Mouse (Mus musculus): ENCODE measurements around the gene Gm17018. TPM values are rescaled to one million over a fixed set of nuclear protein-coding genes. Genes with fewer than 3 reads are reported as not detected.

Gene Gm17018
- total and polyA plus RNA-seq, 3 experiments, result 6.1 to 22.4 (median 22.1) TPM

DNA sequence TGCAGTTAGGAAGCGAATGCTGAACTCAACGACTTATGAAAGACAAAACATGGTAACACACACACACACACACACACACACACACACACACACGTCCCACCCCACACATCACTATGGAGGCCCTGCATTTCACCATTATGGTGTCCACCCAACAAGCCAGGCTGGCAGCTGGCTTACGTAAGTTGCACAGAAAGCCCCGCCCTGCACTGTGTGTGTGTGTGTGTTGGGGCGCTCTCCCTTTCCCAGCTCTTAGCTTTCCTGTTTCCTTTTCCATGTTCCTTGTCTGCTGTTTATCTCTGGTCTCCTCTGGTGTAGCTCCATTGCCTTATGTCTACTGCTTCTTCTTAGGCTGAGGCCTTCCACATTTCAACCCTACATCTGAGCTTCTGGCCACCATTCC lies 57.8 kb downstream of the Gm17018 start:
- Histone ChIP-seq H3K4me3 (no peak overlapping the region), H3K9ac (ENCODE audit: low read depth, low read length) (no peak overlapping the region), H3K4me1 (ENCODE audit: control insufficient read depth, insufficient read depth, low read length) (no peaks in the 10 kb centered on the region), H3K27me3 (ENCODE audit: control insufficient read depth, insufficient read depth, low read length) (no peaks in the 10 kb centered on the region), H3K27ac (no peak overlapping the region), H3K79me2 (replicated peaks; ENCODE audit: control insufficient read depth, insufficient read depth, low read length) (no peaks in the 10 kb centered on the region), H3K36me3 (ENCODE audit: control insufficient read depth, insufficient read depth, low read length) (no peaks in the 10 kb centered on the region)
- TF ChIP-seq POLR2A (IDR thresholded peaks at IDR 0.05; ENCODE audit: insufficient read depth, low read depth, low read length) (no peak), CTCF (IDR thresholded peaks at IDR 0.05) (no peak), EP300 (IDR thresholded peaks at IDR 0.05; ENCODE audit: insufficient read depth, low read depth, low read length) (no peak)
- DNase-seq, result no peak
- WGBS, result 73% methylated on average over 6 of the region's 6 CpGs
- intact Hi-C loops (cut with DNase I), result no loop called here

GRCm38 (mm10) chr19:45619744-45620501 lies 59.5 kb downstream of the Gm17018 start:
- WGBS, result 87% methylated on average over 14 of the region's 14 CpGs

GRCm38 (mm10) chr19:45621061-45621460 lies 60.6 kb downstream of the Gm17018 start:
- no peak overlapping the region for H3K9ac ChIP-seq (ENCODE audit: low read depth, low read length)
- intact Hi-C loops (cut with DNase I), result no loop called here
- no peak overlapping the region for H3K4me3 ChIP-seq
- no peaks in the 10 kb centered on the region for H3K4me1 ChIP-seq (ENCODE audit: control insufficient read depth, insufficient read depth, low read length)
- H3K27me3 ChIP-seq (ENCODE audit: control insufficient read depth, insufficient read depth, low read length), result no peaks in the 10 kb centered on the region
- H3K27ac ChIP-seq, result no peak overlapping the region
- 80% methylated on average over 7 of the region's 7 CpGs for WGBS
- no peak for DNase-seq
- no peaks in the 10 kb centered on the region for H3K79me2 ChIP-seq (replicated peaks; ENCODE audit: control insufficient read depth, insufficient read depth, low read length)
- H3K36me3 ChIP-seq (ENCODE audit: control insufficient read depth, insufficient read depth, low read length), result no peaks in the 10 kb centered on the region
- TF ChIP-seq CTCF (IDR thresholded peaks at IDR 0.05) (no peak), POLR2A (IDR thresholded peaks at IDR 0.05; ENCODE audit: insufficient read depth, low read depth, low read length) (no peak), EP300 (IDR thresholded peaks at IDR 0.05; ENCODE audit: insufficient read depth, low read depth, low read length) (no peak)

More at GRCm38 (mm10) chr19:45619744-45620501, 59.5 kb downstream of the Gm17018 start:
- no peak overlapping the region for H3K27ac ChIP-seq
- no peak overlapping the region for H3K4me3 ChIP-seq
- H3K27me3 ChIP-seq (ENCODE audit: control insufficient read depth, insufficient read depth, low read length), result no peaks in the 10 kb centered on the region
- H3K36me3 ChIP-seq (ENCODE audit: control insufficient read depth, insufficient read depth, low read length), result no peaks in the 10 kb centered on the region
- no peaks in the 10 kb centered on the region for H3K4me1 ChIP-seq (ENCODE audit: control insufficient read depth, insufficient read depth, low read length)
- no peak for DNase-seq
- intact Hi-C loops (cut with DNase I), result no loop called here
- no peak overlapping the region for H3K9ac ChIP-seq (ENCODE audit: low read depth, low read length)
- no peaks in the 10 kb centered on the region for H3K79me2 ChIP-seq (replicated peaks; ENCODE audit: control insufficient read depth, insufficient read depth, low read length)
- TF ChIP-seq EP300 (IDR thresholded peaks at IDR 0.05; ENCODE audit: insufficient read depth, low read depth, low read length) (no peak), CTCF (IDR thresholded peaks at IDR 0.05) (no peak), POLR2A (IDR thresholded peaks at IDR 0.05; ENCODE audit: insufficient read depth, low read depth, low read length) (no peak)

DNA sequence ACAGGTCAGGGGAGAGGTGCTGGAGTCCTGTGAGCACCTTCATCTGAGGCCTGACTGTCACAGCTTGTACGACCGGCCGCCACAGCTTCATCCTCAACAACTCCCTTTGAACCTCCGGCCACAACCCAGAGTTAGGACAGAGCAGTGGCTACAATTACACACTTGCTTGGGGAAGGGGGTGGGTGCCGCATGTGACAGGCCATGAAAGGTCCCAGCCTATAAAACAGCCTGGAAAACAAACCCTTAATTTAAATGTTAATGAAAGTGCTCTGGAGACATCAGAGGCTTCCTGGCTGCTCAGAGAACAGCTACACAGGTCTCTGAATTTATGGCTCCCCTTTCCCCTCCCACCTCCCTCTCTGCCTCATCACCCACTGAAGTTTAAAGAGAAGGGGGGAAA lies 61.7 kb downstream of the Gm17018 start:
- Histone ChIP-seq H3K4me3 (no peak overlapping the region), H3K9ac (ENCODE audit: low read depth, low read length) (no peak overlapping the region), H3K36me3 (ENCODE audit: control insufficient read depth, insufficient read depth, low read length) (no peaks in the 10 kb centered on the region), H3K79me2 (replicated peaks; ENCODE audit: control insufficient read depth, insufficient read depth, low read length) (no peaks in the 10 kb centered on the region), H3K27me3 (ENCODE audit: control insufficient read depth, insufficient read depth, low read length) (no peaks in the 10 kb centered on the region), H3K27ac (no peak overlapping the region), H3K4me1 (ENCODE audit: control insufficient read depth, insufficient read depth, low read length) (no peaks in the 10 kb centered on the region)
- TF ChIP-seq EP300 (IDR thresholded peaks at IDR 0.05; ENCODE audit: insufficient read depth, low read depth, low read length) (no peak), POLR2A (IDR thresholded peaks at IDR 0.05; ENCODE audit: insufficient read depth, low read depth, low read length) (no peak), CTCF (IDR thresholded peaks at IDR 0.05) (no peak)
- WGBS, result 96% methylated on average over 5 of the region's 5 CpGs
- no peak for DNase-seq
- intact Hi-C loops (cut with DNase I), result no loop called here

DNA sequence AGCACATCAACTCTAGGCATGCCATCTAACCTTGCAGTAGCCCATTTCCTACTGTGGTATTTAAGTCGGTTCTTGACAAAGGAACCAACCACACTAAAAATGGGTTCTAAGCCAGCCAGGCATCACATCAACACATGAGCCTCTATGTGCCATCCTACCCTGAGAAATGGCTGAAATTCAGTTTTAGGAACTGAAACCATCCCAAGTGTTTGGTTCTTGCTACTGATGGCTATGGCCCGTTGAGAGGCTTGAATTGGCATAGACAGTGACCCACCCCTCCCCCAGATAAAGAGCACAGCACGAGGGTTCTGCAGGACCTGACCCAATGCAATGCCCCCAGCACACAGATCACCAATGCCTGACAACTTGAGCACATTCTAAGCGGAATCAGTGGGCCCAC lies 63.3 kb downstream of the Gm17018 start:
- no peaks in the 10 kb centered on the region for H3K27me3 ChIP-seq (ENCODE audit: control insufficient read depth, insufficient read depth, low read length)
- no peaks in the 10 kb centered on the region for H3K79me2 ChIP-seq (replicated peaks; ENCODE audit: control insufficient read depth, insufficient read depth, low read length)
- H3K9ac ChIP-seq (ENCODE audit: low read depth, low read length), result no peak overlapping the region
- TF ChIP-seq POLR2A (IDR thresholded peaks at IDR 0.05; ENCODE audit: insufficient read depth, low read depth, low read length), result no peak
- TF ChIP-seq EP300 (IDR thresholded peaks at IDR 0.05; ENCODE audit: insufficient read depth, low read depth, low read length), result no peak
- no peak for TF ChIP-seq CTCF (IDR thresholded peaks at IDR 0.05)
- H3K27ac ChIP-seq, result no peak overlapping the region
- no peak for DNase-seq
- intact Hi-C loops (cut with DNase I), result no loop called here
- no peaks in the 10 kb centered on the region for H3K4me1 ChIP-seq (ENCODE audit: control insufficient read depth, insufficient read depth, low read length)
- no peaks in the 10 kb centered on the region for H3K36me3 ChIP-seq (ENCODE audit: control insufficient read depth, insufficient read depth, low read length)
- H3K4me3 ChIP-seq, result no peak overlapping the region
- WGBS, result 77% methylated on average over 4 of the region's 4 CpGs

- Histone ChIP-seq H3K36me3 (ENCODE audit: control insufficient read depth, insufficient read depth, low read length) (no peaks in the 10 kb centered on the region), H3K27ac (no peak overlapping the region), H3K79me2 (replicated peaks; ENCODE audit: control insufficient read depth, insufficient read depth, low read length) (no peaks in the 10 kb centered on the region), H3K4me1 (ENCODE audit: control insufficient read depth, insufficient read depth, low read length) (no peaks in the 10 kb centered on the region), H3K9ac (ENCODE audit: low read depth, low read length) (no peak overlapping the region), H3K27me3 (ENCODE audit: control insufficient read depth, insufficient read depth, low read length) (no peaks in the 10 kb centered on the region), H3K4me3 (no peak overlapping the region)
- no peak for DNase-seq
- intact Hi-C loops (cut with DNase I), result no loop called here
- TF ChIP-seq CTCF (IDR thresholded peaks at IDR 0.05) (no peak), EP300 (IDR thresholded peaks at IDR 0.05; ENCODE audit: insufficient read depth, low read depth, low read length) (no peak), POLR2A (IDR thresholded peaks at IDR 0.05; ENCODE audit: insufficient read depth, low read depth, low read length) (no peak)
- 41% methylated on average over 3 of the region's 3 CpGs for WGBS
These were observed 66.6 kb downstream of the Gm17018 start for GRCm38 (mm10) chr19:45627036-45627435.

Data from heart, adult 2 months (tissue).